Mouse (Mus musculus) small intestine, adult 2 months (tissue): ENCODE results near the gene Hist1h4b. TPM values are rescaled to one million over a fixed set of nuclear protein-coding genes. Genes with fewer than 3 reads are reported as not detected.
"Not testable (repeated sequence)": the region's sequence is repeated elsewhere in the genome, so short reads cannot be mapped to it uniquely, and the experiment has no call there.

Source experiments
- H3K27ac ChIP-seq: fragments of 200-500 bp; 2 replicates; pipeline ENCODE4 v1.5.1; 2012; ENCODE audit warnings: low read depth, low read length, control low read depth, inconsistent platforms; ENCODE audit not compliant: insufficient read depth
- H3K27me3 ChIP-seq: fragments of 200-500 bp; 2 replicates; pipeline ENCODE4 v1.6.1; 2012; ENCODE audit warnings: mild to moderate bottlenecking, moderate library complexity, low read length, inconsistent platforms; ENCODE audit not compliant: control insufficient read depth, insufficient read depth
- H3K36me3 ChIP-seq: fragments of 200-500 bp; 2 replicates; pipeline ENCODE4 v1.6.1; 2012; ENCODE audit warnings: mild to moderate bottlenecking, low read length, control low read depth, inconsistent platforms; ENCODE audit not compliant: control insufficient read depth, insufficient read depth
- H3K4me1 ChIP-seq: fragments of 200-500 bp; 2 replicates; pipeline ENCODE4 v1.6.1; 2012; ENCODE audit warnings: low read length, inconsistent platforms, mixed read lengths; ENCODE audit not compliant: control insufficient read depth, insufficient read depth, insufficient read length
- H3K4me3 ChIP-seq: fragments of 200-500 bp; 2 replicates; pipeline ENCODE4 v1.5.1; 2012; ENCODE audit warnings: low read depth, mild to moderate bottlenecking, control low read depth, inconsistent platforms, low read length, moderate library complexity
- CTCF ChIP-seq: fragments of 200-500 bp; IDR thresholded peaks from 2 replicates; pipeline ENCODE4 v1.5.1; 2012; ENCODE audit warnings: low read depth, mild to moderate bottlenecking, control low read depth, inconsistent platforms, low read length, moderate library complexity, mixed read lengths; ENCODE audit not compliant: insufficient replicate concordance, insufficient read length; ENCODE audit errors: extremely low read depth
- POLR2A ChIP-seq: fragments of 200-500 bp; IDR thresholded peaks from 2 replicates; pipeline ENCODE4 v1.6.1; 2012; ENCODE audit warnings: low read depth, mild to moderate bottlenecking, control low read depth, inconsistent platforms, low read length, moderate library complexity
- WGBS: fragments of 180-500 bp; shearing (Covaris S2); methylation state at CpG from one replicate; pipeline ENCODE4 v1.1.7; 2018; 5-methylcytosine and 5-hydroxymethylcytosine counted together
- polyA plus RNA-seq: library from polyadenylated mRNA; depleted of rRNA; stranded (reverse); fragments of >200 nt; gene quantifications from 2 replicates; pipeline ENCODE4 v1.2.3, GENCODE M21; 2012

Hist1h4b gene
- polyA plus RNA-seq, 1 experiment, result 25.9 TPM

GRCm38 (mm10) chr13:23717176-23717575 lies 39.6 kb upstream of the Hist1h4b start:
- H3K4me3 ChIP-seq, result no peak overlapping the region
- 75% methylated on average over 11 of the region's 11 CpGs for WGBS
- no peaks in the 10 kb centered on the region for H3K27me3 ChIP-seq
- H3K27ac ChIP-seq, result peak overlapping the region; percentile 53
- no peak for TF ChIP-seq POLR2A
- TF ChIP-seq CTCF, result no peak
- H3K4me1 ChIP-seq, result no peaks in the 10 kb centered on the region
- H3K36me3 ChIP-seq, result no peaks in the 10 kb centered on the region

- H3K36me3 ChIP-seq, H3K4me1 ChIP-seq, H3K4me3 ChIP-seq, H3K27me3 ChIP-seq: not testable (repeated sequence)
- H3K27ac ChIP-seq, result peak overlapping the region; percentile 53
- WGBS, result 31% methylated on average over 2 of the region's 2 CpGs
Observed at GRCm38 (mm10) chr13:23717593-23718245, 39.1 kb upstream of the Hist1h4b start.

GRCm38 (mm10) chr13:23724239-23724638 lies 32.6 kb upstream of the Hist1h4b start:
- H3K4me3 ChIP-seq, result no peak overlapping the region
- peaks cover 7% of the 10 kb centered on the region; the same call in 1 of the 2 replicates for H3K4me1 ChIP-seq
- H3K36me3 ChIP-seq, result no peaks in the 10 kb centered on the region
- 85% methylated on average over 4 of the region's 4 CpGs for WGBS
- no peaks in the 10 kb centered on the region for H3K27me3 ChIP-seq
- TF ChIP-seq CTCF, result no peak
- TF ChIP-seq POLR2A, result no peak
- no peak overlapping the region for H3K27ac ChIP-seq

GRCm38 (mm10) chr13:23725213-23725612 lies 31.6 kb upstream of the Hist1h4b start:
- WGBS, result 55% methylated on average over 1 of the region's 1 CpGs
- no peak for TF ChIP-seq CTCF
- TF ChIP-seq POLR2A, result no peak
- peaks cover 9% of the 10 kb centered on the region; the same call in 1 of the 2 replicates for H3K4me1 ChIP-seq
- no peak overlapping the region for H3K4me3 ChIP-seq
- H3K36me3 ChIP-seq, result no peaks in the 10 kb centered on the region
- no peak overlapping the region for H3K27ac ChIP-seq
- no peaks in the 10 kb centered on the region for H3K27me3 ChIP-seq

- Histone ChIP-seq H3K4me3 (no peak overlapping the region), H3K27ac (peak overlapping the region; percentile 0; the same call in 1 of the 2 replicates), H3K27me3 (no peaks in the 10 kb centered on the region), H3K4me1 (peaks cover 10% of the 10 kb centered on the region; the same call in 1 of the 2 replicates), H3K36me3 (no peaks in the 10 kb centered on the region)
- TF ChIP-seq POLR2A (no peak), CTCF (no peak)
- 87% methylated on average over 18 of the region's 18 CpGs for WGBS
Observed at GRCm38 (mm10) chr13:23728472-23729191, 28.2 kb upstream of the Hist1h4b start.

- Histone ChIP-seq H3K4me1 (peaks cover 5% of the 10 kb centered on the region; the same call in 1 of the 2 replicates), H3K36me3 (no peaks in the 10 kb centered on the region), H3K27me3 (no peaks in the 10 kb centered on the region), H3K4me3 (no peak overlapping the region), H3K27ac (no peak overlapping the region)
- TF ChIP-seq CTCF (no peak), POLR2A (no peak)
- 80% methylated on average over 9 of the region's 9 CpGs for WGBS
Observed at GRCm38 (mm10) chr13:23729192-23729525, 27.7 kb upstream of the Hist1h4b start.

GRCm38 (mm10) chr13:23729706-23730105 lies 27.1 kb upstream of the Hist1h4b start:
- Histone ChIP-seq H3K4me1 (peaks cover 4% of the 10 kb centered on the region; the same call in 1 of the 2 replicates), H3K27ac (no peak overlapping the region), H3K4me3 (no peak overlapping the region), H3K36me3 (no peaks in the 10 kb centered on the region), H3K27me3 (no peaks in the 10 kb centered on the region)
- WGBS, result 88% methylated on average over 5 of the region's 5 CpGs
- TF ChIP-seq POLR2A (no peak), CTCF (no peak)
